Mouse (Mus musculus) cerebellum, postnatal 4 days (tissue): ENCODE measurements around the gene Cdrt4.
A peak's percentile ranks its signal among the peaks of the same experiment; 100 is the strongest.

Source experiments
- DNase-seq, 2 experiments: peaks; one replicate each; pipeline ENCODE4 v3.0.0; 2022; ENCODE audit warnings: low spot score in 2 of 2, mixed read lengths in 1 of 2

The Cdrt4 gene

DNA sequence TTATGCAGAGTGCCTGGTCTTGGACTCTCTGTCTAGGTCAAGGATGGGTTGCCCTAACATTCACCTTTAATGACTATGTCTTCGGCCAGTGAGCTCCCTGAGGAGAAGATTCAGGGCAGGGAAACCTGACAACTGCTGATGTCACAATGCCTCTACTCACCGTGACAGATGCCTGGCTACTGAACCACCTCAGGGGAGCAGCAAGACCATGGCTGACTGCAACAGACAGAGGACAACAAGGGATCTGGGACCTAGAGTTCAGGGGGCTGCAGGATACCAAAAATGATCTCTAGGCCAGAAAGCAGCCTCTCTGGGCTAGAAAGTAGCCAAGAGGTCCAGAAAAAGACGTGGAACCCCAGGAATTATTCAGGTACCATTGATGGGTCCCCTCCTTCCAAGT lies at the start of gene Cdrt4:
TSS of gene Cdrt4 (plus strand) at position 182 of the 400 bp plus-strand sequence.
- DNase-seq = no peak

DNA sequence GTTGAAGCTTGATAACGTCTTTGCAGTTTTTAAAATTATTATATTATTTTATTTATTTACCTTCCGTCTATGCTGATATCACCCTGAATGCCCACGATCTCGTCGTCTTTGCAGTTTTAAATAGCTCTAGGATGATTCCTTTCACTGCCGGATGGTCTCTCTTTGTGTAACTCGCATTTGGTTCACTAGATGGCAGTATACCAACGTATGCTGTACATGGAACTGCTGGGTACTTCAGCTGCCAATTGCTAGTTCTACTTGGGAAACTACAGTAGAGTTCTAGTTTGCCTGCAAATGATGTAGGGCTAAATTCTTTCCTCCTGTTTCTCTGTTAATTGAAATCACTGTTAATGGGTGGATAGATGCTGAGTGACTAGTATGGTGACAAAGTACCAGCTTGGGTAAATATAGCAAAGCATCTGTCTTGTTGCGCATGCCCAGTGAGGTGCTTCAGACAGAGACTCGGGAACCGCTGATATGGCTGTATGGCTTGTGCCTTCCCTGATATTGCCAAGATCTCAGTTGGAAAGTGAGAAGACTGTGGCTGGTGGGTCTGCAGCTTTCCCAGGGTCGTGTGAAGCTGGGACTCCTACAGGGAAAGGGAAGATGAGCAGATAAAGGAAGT lies 49.2 kb upstream of the Cdrt4 start:
- peak in 1 of 2 experiments; percentile 61 for DNase-seq

DNA sequence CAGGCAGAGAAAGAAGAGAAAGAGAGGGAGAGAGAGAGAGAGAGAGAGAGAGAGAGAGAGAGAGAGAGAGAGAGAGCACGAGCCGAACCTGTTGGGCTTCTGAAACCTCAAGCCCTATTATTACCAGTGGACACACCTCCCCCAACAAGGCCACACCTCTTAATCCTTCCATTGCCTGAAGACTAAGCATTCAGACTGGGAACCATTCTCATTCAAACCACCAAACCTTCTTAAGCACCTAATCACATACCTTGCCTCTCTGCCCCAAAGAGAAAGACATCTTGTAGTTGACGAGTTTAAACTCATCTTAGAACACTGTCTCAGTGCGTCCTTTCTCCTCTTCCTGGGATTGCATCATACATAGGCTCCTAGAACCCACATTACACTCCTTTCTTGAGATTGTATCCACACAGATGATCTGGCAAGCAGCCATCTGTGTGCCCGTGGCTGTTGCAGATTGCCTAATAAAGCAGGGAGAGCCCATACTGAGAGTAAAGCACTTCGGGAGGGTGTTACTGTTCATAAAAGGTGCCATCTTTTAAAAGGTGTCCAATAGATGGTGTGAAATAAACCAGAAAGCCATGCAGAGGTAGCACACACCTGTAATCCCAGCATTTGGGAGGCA lies 47.0 kb upstream of the Cdrt4 start:
- no peak for DNase-seq

DNA sequence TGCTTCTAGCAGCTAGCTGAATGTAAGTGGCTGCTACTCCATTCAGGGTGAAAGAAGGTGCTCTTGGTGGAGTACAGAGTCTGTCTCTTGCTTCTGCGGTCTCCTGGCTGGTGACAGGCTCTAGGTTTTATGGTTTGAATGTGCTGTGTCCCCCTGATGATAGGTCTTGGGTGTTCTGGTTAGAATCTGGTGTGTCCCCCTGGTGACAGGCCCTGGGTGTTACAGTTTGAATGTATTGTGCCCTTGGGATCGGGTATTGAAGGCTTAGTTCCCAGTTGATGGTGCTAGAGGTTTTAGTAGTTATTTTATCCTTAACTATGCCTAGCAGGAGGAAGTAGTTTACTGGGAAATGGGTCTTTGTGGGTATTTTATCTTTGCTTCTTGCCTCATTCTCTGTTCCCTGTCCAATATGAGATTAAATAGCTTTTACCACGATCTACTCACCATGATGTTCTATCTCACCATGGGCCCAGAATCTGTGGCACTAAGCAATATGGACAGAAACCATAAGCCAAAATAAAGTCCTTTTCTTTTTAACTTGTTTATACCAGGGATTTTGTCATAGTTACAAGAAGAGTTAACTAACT lies 41.2 kb upstream of the Cdrt4 start:
- no peak for DNase-seq

DNA sequence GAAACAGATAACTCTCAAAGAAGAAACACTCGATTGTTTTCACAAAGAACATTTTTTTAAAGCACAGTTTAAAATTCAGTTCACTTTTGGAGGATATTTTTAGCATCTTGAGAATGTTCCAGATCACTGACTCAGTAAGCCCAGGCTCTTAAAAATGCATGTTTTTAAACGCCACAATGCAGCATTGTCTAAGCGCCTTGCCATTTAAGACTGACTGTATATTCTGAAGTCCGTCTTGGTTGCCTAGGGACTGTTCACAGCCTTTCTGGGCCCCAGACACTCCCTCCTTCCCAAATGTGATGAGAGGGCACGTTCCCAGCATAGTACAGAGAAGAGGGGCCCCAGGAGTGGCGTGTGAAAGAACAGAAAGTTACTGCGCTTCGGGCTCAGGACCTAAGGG lies 39.6 kb upstream of the Cdrt4 start:
- no peak for DNase-seq

DNA sequence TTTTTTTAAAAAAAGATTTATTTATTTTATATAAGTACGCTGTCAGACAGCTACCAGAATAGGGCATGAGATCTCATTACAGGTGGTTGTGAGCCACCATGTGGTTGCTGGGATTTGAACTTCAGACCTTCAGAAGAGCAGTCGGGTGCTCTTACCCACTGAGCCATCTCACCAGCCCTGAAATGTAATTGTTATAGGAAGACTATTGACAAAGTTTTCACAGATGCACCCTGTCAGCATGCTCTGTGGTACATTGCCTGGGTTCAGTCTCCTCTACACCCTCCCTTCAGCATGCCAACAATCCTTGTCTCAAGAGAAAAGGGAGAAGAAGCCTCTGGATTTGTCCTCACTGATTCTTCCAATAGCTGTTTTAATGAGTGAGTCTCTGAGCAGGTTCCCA lies 37.9 kb upstream of the Cdrt4 start:
- DNase-seq = no peak

DNA sequence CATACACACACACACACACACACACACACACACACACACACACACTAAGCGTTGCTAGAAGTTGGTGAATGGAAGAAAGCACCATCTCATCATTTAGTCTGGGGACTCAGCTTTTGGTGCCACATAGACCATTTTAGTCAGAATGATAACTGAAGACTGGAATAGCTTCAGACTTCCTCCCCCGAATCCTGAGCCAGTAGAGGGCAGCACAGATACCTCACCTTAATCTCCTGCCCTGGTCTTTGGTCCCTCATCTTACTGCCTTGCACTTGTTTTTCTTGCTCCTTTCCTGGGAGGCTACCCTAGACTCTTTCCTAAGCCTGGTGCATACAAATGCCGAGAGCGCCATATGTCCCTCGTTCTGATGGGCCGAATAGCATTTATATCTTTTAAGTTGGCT lies 36.5 kb upstream of the Cdrt4 start:
- DNase-seq = no peak

DNA sequence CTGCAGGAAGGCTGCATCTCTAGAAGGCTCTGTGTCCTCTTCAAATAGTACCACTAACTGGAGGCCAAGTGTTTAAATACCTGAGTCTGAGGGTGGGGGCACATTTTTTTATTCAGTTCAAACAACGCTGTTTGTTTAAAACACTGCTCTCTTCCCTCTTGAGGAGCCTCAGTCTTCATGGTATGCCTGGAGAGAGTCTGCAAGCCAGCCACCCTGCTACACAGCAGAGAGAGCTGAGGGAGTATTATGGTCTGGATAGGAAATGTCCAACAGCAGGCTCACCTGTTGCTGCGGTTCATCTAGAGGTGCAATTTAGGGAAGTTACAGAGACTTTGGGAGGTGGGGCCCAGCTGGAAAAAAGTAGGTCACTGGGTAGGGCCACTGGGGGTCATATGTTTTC lies 35.5 kb upstream of the Cdrt4 start:
- no peak for DNase-seq

DNA sequence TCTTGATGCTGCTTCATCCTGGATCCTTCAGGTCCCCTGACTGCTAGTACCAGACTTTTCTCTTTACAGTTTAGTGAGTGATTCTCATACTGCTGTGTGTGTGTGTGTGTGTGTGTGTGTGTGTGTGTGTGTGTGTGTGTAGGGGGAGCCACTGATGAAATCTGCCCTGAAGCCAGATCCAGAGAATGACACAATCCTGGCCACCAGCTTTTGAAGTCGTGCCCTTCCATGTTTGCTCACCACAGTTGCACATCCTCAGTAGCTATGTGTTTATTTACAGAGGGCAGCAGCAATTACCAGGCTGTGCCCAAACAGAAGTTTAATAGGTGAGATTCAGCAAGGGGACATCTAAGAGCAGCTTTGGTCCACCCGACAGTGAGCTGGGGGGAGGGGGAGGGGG lies 34.2 kb upstream of the Cdrt4 start:
- DNase-seq = no peak

DNA sequence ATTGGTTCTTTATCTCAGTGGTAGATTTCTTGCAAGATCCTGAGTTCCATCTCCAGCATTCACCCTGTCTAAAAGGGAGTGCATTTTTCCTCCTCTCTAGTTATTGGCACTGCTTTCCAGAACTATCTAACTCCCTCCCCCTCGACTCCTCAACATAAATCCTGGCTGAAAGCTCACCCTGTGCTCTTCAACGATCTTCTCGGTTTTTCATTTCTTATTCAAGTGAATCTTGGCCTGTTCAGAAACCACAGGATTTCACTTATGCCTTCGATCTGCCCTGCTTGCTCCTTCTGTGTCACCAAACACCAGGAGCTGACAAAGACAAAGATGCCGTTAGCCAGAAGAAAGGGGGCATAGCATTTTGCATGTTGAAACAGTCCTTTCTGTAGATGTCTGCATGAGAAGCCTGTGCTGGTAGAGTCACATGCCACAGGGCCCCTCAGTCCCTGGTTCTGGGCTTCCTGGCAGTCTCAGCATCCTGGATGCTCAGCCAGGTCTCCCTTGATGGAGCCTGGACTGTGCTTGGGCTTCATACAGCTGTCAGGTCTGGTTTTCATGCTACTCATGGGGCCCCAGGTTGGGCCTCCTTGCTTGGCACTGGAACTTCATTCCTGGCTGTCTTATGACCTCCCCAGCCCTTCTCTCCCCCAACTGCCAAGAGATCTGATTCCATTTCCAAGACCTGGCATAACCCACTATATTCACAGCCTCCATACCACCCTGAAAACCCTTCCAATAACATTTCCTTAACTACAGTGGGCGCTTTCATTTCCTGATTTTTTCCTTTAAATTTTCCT lies 30.8 kb upstream of the Cdrt4 start:
- DNase-seq = no peak

DNA sequence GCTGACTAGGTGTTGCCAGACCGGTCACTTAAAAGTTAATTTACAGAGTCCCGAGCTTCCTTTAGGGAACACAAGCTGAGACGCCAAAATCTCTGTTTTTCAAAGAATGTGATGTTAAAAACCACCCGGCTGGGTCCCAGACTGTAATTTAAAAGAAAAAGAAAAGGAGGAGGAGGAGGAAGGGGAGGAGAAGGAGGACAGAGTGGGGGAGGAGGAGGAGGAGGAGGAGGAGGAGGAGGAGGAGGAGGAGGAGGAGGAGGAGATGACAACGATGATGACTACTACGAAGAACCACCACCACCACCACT lies 30.3 kb upstream of the Cdrt4 start:
- no peak for DNase-seq

DNA sequence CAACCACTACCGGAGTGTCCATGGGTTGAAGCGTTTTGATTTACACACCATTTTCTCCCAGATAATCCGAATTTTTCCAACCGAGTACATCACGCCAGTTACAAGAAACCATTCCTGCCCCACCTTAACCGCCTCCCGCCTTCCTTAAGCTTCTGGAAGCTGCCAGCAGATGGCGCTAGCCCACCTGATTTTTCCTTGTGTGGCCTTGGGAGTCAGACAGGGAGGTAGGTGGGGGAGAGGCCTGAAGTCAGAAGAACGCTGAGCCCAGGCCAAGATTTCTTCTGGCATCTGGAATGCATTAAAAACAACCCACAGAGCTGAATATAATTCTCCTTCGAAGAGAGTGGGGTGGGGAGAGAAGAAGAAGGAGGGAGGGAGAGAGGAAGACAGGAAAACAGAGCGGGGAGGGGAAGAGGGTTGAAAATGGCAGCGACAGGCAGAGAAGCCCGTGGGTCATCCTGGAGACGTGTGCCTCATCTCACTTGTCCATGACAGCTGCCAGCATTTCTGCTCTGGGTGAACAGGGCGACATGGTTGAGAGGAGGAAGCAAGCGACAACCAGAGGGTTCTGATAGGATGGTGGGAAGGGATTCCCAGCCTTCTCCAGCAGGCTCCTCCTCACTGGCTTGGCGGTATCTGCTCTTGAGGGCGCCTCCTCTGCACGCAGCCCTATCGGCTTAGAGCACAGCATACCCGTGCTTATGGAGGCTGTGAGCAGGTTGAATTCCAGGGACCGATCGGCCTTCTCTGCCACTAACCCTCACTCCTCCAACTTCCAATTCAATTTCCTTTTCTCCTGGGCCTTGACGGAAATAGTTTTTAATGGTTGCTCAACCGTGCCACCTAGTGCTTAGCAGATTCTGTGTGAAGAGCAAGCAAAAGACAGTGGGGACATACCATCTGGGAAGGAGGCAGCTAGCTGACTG lies 29.7 kb upstream of the Cdrt4 start:
- peak; percentile 93 for DNase-seq

DNA sequence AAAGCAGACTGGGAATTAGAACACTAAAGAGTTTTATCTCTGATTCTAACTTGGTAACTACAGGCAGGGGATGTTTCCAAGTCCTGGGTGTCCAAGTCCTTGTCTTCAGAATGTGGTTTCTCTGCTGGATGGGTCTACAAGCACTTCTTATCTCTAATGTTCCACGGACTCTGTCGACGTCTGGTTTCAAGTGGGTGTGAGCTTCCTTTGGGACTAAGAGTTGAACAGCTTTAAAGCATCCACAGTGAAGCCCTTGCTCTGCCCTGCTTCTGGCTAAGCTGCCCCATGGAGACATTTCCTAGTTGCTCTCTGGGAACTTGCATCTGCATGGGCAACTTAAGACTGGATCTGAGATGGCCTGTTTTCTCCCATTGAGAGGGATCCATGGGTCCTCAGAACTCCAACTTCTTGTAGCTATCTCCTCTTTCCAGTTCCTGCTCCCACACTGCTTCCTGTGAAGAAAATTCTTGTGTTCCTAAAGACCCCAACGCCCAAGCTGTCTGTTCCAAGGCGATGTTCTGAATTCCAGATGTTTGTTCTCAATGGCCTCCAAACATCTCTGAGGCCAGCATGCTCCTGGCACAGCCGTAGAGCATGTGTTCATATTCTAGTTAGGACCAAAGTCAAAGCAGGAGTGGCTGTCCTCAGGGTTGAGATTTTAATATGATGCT lies 26.8 kb upstream of the Cdrt4 start:
- DNase-seq = no peak

DNA sequence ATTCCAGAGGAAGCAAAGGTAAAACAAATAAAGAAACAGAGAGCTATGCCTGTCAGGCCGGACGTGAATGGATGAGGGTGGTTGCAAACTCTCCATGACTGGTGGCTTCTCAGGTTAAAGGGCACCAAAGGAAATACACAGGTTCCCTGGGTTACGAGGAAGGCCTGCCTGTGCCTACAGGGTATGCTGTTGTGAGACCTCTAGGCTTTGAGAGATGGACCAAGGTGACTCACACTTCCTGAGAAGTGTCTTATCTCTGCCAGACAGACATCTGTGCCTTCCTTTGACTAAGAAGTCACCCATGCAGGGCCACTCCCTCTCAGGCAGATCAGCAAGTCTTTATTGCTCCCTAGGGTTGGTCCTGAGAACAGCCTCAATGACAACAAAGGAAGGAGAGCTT lies 21.2 kb upstream of the Cdrt4 start:
- DNase-seq = no peak

DNA sequence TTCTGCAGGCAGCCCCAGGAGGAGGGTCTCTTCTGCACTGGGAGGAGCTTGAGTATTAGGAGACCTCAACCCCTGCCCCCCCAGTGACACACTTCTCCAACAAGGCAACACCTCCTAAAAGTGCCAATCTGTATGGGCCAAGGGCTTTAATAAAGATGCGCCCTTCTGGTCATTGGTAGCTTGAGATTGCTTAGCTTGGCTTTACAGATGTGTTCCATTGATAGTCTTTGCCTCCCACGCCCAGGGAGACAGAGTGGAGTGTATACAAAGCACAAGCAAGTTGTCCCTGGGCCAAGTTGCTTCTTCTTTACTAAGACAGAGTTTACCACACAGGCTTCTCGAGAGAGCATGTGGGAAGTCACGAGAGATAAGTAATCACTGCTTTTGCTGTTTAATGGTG lies 20.4 kb upstream of the Cdrt4 start:
- DNase-seq = no peak

DNA sequence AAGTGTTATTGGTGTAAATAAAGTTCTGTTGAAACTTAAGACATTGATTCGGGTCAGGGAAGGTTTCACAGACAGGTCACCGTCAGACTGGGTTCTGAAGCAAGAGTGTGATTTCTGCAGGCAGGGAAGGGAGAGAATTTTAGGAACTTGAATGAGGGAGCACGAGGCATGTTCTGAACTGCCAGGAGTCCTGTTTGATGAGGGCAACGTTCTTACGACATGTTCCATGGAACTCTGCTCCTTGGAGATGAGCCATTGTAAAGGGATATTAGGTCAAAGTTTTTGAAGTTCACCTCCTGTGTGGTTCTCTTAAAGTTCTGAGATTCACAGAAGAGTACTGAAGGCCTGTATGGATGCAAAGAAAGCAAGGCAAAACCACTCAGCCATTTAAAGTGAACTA lies 19.9 kb upstream of the Cdrt4 start:
- no peak for DNase-seq

DNA sequence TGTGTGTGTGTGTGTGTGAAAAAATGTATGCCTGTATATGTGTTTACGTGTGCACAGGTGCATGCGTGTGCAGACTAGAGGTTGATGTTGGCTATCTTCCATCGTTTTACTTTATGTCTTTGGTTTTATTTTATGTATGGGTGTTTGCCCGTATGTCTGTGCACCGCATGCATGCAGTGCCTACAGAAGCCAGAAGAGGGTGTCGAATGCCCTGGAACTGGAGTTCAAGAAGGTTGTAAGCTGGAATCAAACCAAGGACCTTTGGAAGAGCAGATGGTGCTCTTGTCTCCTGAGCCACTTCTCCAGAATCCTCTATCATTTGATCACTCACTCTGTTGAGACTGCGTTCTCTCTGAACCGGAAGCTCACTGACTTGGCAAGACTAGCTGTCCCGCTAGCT lies 17.9 kb upstream of the Cdrt4 start:
- no peak for DNase-seq

DNA sequence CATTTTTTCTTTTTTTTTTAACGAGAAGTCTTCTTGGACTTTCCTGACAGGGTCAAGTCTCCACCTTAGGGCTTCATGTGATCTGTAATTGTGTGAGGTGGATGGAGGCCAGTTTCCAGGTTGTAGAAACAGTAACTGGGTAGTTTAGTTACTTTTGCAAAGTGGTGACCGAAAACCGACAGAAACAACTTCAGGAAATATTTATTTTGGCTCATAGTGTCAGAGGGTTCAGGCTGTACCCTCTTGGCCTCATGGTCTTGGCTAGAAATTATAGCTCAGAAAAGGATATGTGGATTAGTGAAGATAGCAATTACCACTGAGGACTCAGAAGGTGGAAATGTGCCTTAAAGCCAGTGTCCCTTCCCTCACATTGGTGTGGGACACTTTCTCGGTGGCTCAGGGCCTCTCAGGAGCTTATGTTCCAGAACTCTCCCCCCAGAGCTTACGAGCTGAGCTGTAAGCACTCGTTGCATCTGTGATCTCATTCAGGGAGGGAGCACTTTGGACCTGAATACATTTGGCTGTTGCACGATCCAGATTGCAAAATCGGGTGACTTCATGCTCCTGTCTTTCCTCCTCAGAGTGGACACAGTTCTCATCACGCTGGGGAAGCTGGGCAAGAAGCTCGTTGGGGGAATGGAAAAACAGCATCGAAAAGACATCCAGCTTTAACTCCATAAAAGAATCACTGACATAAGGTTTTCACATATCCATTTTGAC lies 16.0 kb upstream of the Cdrt4 start:
- no peak for DNase-seq

DNA sequence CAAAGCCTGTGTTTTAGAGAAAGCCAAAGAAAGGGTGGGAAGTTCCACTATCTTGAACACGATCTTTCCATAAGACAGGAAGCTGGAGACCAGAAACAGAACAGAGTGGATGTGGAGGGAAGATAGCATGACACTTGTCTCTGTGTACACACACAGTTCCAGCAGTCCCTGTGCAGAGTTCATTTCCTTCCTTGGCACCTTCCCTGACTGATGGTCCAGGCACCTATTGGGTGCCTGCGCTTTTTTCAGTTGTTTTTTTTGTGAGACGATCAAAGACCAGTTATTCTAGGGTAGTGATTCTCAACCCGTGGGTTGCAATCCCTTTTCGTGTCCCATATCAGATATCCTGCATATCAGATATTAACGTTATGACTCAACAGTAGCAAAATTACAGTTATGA lies 13.0 kb upstream of the Cdrt4 start:
- DNase-seq = no peak

DNA sequence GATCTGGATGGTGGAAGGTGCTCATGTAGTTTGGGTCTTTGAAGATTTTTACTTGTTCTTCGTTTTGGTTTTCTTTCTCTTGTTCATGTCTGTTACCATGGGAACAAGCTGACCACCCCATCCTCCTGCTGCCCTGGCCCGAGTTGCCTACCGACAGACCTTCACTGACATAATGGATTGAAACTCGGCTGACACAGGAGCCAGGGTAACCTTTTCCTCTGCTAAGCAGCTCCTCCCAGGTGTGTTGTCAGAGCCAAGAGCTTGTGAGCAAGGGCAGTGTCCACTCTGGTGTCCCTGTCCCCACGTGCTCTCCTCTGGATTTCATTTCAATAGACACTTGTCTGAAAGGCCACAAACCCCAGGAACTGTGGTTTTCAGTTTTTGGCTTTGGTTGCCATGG lies 12.1 kb upstream of the Cdrt4 start:
- no peak for DNase-seq

DNA sequence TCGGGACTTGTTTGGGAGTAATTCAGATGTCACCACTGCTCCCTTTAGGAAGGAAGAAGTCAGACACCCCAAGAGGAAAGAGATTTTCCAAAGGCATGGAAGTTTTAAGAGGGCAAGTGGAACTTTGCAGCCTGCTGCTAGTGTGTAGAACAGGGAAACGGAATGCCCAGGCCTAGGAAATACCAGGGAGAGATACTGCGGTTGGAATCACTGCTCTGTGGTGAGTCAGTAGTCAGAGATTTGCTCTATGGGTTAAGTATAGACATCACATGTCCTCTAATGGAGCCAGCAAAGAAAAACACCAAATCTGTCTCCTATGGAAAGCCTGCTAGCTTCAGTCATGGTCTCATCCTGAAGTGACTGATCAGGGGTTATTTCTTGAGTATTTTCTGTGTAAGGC lies 10.8 kb upstream of the Cdrt4 start:
- no peak for DNase-seq
